Mouse (Mus musculus) small intestine, adult 2 months (tissue): ENCODE measurements around the gene Wfdc12. TPM values are rescaled to one million over a fixed set of nuclear protein-coding genes. Genes with fewer than 3 reads are reported as not detected.

Experiments used
- H3K27ac ChIP-seq: fragments of 200-500 bp; 2 replicates; pipeline ENCODE4 v1.5.1; 2012; ENCODE audit warnings: low read depth, low read length, control low read depth, inconsistent platforms; ENCODE audit not compliant: insufficient read depth
- H3K27me3 ChIP-seq: fragments of 200-500 bp; 2 replicates; pipeline ENCODE4 v1.6.1; 2012; ENCODE audit warnings: mild to moderate bottlenecking, moderate library complexity, low read length, inconsistent platforms; ENCODE audit not compliant: control insufficient read depth, insufficient read depth
- H3K36me3 ChIP-seq: fragments of 200-500 bp; 2 replicates; pipeline ENCODE4 v1.6.1; 2012; ENCODE audit warnings: mild to moderate bottlenecking, low read length, control low read depth, inconsistent platforms; ENCODE audit not compliant: control insufficient read depth, insufficient read depth
- H3K4me1 ChIP-seq: fragments of 200-500 bp; 2 replicates; pipeline ENCODE4 v1.6.1; 2012; ENCODE audit warnings: low read length, inconsistent platforms, mixed read lengths; ENCODE audit not compliant: control insufficient read depth, insufficient read depth, insufficient read length
- H3K4me3 ChIP-seq: fragments of 200-500 bp; 2 replicates; pipeline ENCODE4 v1.5.1; 2012; ENCODE audit warnings: low read depth, mild to moderate bottlenecking, control low read depth, inconsistent platforms, low read length, moderate library complexity
- CTCF ChIP-seq: fragments of 200-500 bp; IDR thresholded peaks from 2 replicates; pipeline ENCODE4 v1.5.1; 2012; ENCODE audit warnings: low read depth, mild to moderate bottlenecking, control low read depth, inconsistent platforms, low read length, moderate library complexity, mixed read lengths; ENCODE audit not compliant: insufficient replicate concordance, insufficient read length; ENCODE audit errors: extremely low read depth
- POLR2A ChIP-seq: fragments of 200-500 bp; IDR thresholded peaks from 2 replicates; pipeline ENCODE4 v1.6.1; 2012; ENCODE audit warnings: low read depth, mild to moderate bottlenecking, control low read depth, inconsistent platforms, low read length, moderate library complexity
- WGBS: fragments of 180-500 bp; shearing (Covaris S2); methylation state at CpG from one replicate; pipeline ENCODE4 v1.1.7; 2018; 5-methylcytosine and 5-hydroxymethylcytosine counted together
- polyA plus RNA-seq: library from polyadenylated mRNA; depleted of rRNA; stranded (reverse); fragments of >200 nt; gene quantifications from 2 replicates; pipeline ENCODE4 v1.2.3, GENCODE M21; 2012

The Wfdc12 gene
- polyA plus RNA-seq, 1 experiment, result not detected

- H3K36me3 ChIP-seq, result no peaks in the 10 kb centered on the region
- no peaks in the 10 kb centered on the region for H3K27me3 ChIP-seq
- H3K4me1 ChIP-seq, result no peaks in the 10 kb centered on the region
- 69% methylated on average over 11 of the region's 11 CpGs for WGBS
- no peak overlapping the region for H3K27ac ChIP-seq
- TF ChIP-seq CTCF, result no peak
- TF ChIP-seq POLR2A, result no peak
- H3K4me3 ChIP-seq, result no peak overlapping the region
These were observed 28.8 kb downstream of the Wfdc12 start for GRCm38 (mm10) chr2:164161515-164162055.

- Histone ChIP-seq H3K4me1 (no peaks in the 10 kb centered on the region), H3K27ac (no peak overlapping the region), H3K36me3 (peaks cover 2% of the 10 kb centered on the region; the same call in 1 of the 2 replicates), H3K4me3 (no peak overlapping the region), H3K27me3 (no peaks in the 10 kb centered on the region)
- TF ChIP-seq POLR2A (no peak), CTCF (no peak)
- WGBS, result 90% methylated on average over 2 of the region's 2 CpGs
These were observed 31.6 kb downstream of the Wfdc12 start for GRCm38 (mm10) chr2:164158838-164159237.

- peaks cover 21% of the 10 kb centered on the region for H3K36me3 ChIP-seq
- 80% methylated on average over 7 of the region's 7 CpGs for WGBS
- no peaks in the 10 kb centered on the region for H3K27me3 ChIP-seq
- TF ChIP-seq CTCF, result no peak
- no peak for TF ChIP-seq POLR2A
- H3K4me1 ChIP-seq, result no peaks in the 10 kb centered on the region
- no peak overlapping the region for H3K27ac ChIP-seq
- no peak overlapping the region for H3K4me3 ChIP-seq
These were observed 34.2 kb downstream of the Wfdc12 start for GRCm38 (mm10) chr2:164156158-164156557.

GRCm38 (mm10) chr2:164154007-164154406 is 36.4 kb downstream of the Wfdc12 start:
- peaks cover 24% of the 10 kb centered on the region for H3K36me3 ChIP-seq
- no peaks in the 10 kb centered on the region for H3K27me3 ChIP-seq
- TF ChIP-seq CTCF (no peak), POLR2A (no peak)
- no peaks in the 10 kb centered on the region for H3K4me1 ChIP-seq
- H3K4me3 ChIP-seq, result no peak overlapping the region
- 95% methylated on average over 10 of the region's 10 CpGs for WGBS
- H3K27ac ChIP-seq, result no peak overlapping the region

- H3K4me3 ChIP-seq, result no peak overlapping the region
- H3K36me3 ChIP-seq, result peaks cover 31% of the 10 kb centered on the region
- H3K27me3 ChIP-seq, result no peaks in the 10 kb centered on the region
- TF ChIP-seq POLR2A, result no peak
- no peak for TF ChIP-seq CTCF
- H3K27ac ChIP-seq, result no peak overlapping the region
- WGBS, result 93% methylated on average over 11 of the region's 11 CpGs
- no peaks in the 10 kb centered on the region for H3K4me1 ChIP-seq
These were observed 38.1 kb downstream of the Wfdc12 start for GRCm38 (mm10) chr2:164152341-164152740.

GRCm38 (mm10) chr2:164150086-164150760 is 40.2 kb downstream of the Wfdc12 start:
- Histone ChIP-seq H3K4me1 (no peaks in the 10 kb centered on the region), H3K36me3 (peaks cover 31% of the 10 kb centered on the region), H3K4me3 (no peak overlapping the region), H3K27me3 (no peaks in the 10 kb centered on the region), H3K27ac (no peak overlapping the region)
- 79% methylated on average over 14 of the region's 14 CpGs for WGBS
- TF ChIP-seq CTCF, result no peak
- no peak for TF ChIP-seq POLR2A

- H3K27me3 ChIP-seq, result no peaks in the 10 kb centered on the region
- no peak overlapping the region for H3K4me3 ChIP-seq
- no peak overlapping the region for H3K27ac ChIP-seq
- TF ChIP-seq POLR2A, result no peak
- TF ChIP-seq CTCF, result no peak
- peaks cover 12% of the 10 kb centered on the region for H3K36me3 ChIP-seq
- 96% methylated on average over 12 of the region's 12 CpGs for WGBS
- no peaks in the 10 kb centered on the region for H3K4me1 ChIP-seq
These were observed 43.9 kb downstream of the Wfdc12 start for GRCm38 (mm10) chr2:164146556-164146955.

- peaks cover 10% of the 10 kb centered on the region for H3K36me3 ChIP-seq
- H3K27ac ChIP-seq, result no peak overlapping the region
- H3K4me1 ChIP-seq, result no peaks in the 10 kb centered on the region
- no peaks in the 10 kb centered on the region for H3K27me3 ChIP-seq
- 75% methylated on average over 10 of the region's 10 CpGs for WGBS
- no peak overlapping the region for H3K4me3 ChIP-seq
- no peak for TF ChIP-seq POLR2A
- no peak for TF ChIP-seq CTCF
These were observed 45.9 kb downstream of the Wfdc12 start for GRCm38 (mm10) chr2:164144541-164144940.
